Mouse (Mus musculus): ENCODE results near the gene Vmn1r74. TPM values are rescaled to one million over a fixed set of nuclear protein-coding genes. Genes with fewer than 3 reads are reported as not detected.
"Not testable (repeated sequence)": the region's sequence is repeated elsewhere in the genome, so short reads cannot be mapped to it uniquely, and the experiment has no call there.

Vmn1r74 gene
- not detected in 2 replicates for total RNA-seq (2015)
- not detected in 2 replicates for total RNA-seq (2017)

DNA sequence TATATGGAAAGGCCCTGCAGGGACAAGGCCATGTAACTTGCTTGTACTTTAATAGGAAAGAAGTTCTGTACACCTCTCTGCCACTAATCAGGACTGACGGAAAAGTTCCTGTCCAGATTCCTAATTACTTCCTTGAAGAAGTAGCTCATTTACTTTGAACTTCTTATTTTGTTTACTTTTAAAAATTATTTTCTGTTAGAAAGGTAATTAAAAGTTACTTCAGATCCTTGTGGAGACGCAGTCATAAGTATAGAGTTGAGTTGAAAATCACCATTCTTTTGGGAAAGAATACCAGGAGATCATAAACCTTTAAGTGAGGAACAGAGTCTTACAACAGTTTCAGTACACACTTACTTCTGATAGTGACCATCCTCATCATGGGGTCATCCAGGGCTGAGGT is at the start of gene Vmn1r74:
Gene Vmn1r74 (plus strand): TSS at position 301 of the 400 bp plus-strand sequence.
- ATAC-seq (replicated peaks; ENCODE audit: poor library complexity) = no peak

- ATAC-seq (replicated peaks; ENCODE audit: poor library complexity) = no peak
Observed at GRCm38 (mm10) chr7:11813751-11814150, 20.0 kb upstream of the Vmn1r74 start.

GRCm38 (mm10) chr7:11822166-11822565 is 11.6 kb upstream of the Vmn1r74 start:
- ATAC-seq (replicated peaks; ENCODE audit: poor library complexity) = no peak

DNA sequence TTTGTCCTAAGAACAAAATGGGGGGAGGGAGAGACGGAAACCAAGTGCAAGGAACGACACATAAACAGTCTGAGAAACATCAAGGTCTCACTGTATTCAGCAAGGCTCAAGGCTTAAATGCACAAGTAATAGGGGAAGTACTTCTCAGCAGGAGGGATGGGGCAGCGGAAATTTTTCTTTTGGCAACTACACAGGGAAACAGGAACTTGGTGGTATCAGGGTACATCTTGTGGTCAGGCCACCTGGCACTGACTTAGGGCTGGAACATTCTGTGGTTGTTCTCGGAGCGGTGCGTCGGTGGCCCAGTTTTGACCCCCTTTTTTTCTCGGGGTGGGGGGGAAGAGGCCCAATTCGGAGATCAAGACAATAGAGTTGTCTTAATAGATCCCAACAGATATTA is 10.5 kb upstream of the Vmn1r74 start:
- ATAC-seq (replicated peaks; ENCODE audit: poor library complexity) = not testable (repeated sequence)

DNA sequence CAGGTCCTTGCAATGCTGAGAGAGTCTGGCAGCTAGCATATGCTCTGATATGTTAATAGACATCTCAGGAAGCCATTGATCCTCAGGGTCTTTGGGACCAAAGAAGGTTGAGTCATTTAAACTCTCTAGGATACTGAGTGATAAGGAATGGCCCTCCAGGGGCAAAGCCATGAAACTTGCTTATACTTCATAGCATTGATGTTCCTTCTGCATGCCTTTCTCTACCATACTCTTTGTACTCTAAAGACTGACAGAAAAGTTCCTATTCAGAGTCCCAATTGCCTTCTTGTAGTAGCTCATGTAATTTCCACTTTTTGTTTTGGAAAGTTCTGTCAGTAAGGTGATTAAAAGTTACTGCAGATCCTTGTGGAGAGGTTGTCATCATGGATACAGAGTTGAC is 40.5 kb downstream of the Vmn1r74 start, which contains the start of gene Vmn1r75:
Gene Vmn1r75 (plus strand): TSS at position 301 of the 400 bp plus-strand sequence.
- no peak for ATAC-seq (replicated peaks; ENCODE audit: poor library complexity)

Other genes with a start within 250 kb of the Vmn1r74 start
- gene Zscan4-ps3, start 224.7 kb upstream of the Vmn1r74 start, total RNA-seq (2015) = not detected in 2 replicates
- gene Zscan4-ps3, start 224.7 kb upstream of the Vmn1r74 start, total RNA-seq (2017) = not detected in 2 replicates
- not detected in 2 replicates for gene Vmn1r72, start 153.8 kb upstream of the Vmn1r74 start, total RNA-seq (2015)
- not detected in 2 replicates for gene Vmn1r72, start 153.8 kb upstream of the Vmn1r74 start, total RNA-seq (2017)
- gene Vmn1r73, start 103.7 kb upstream of the Vmn1r74 start, total RNA-seq (2015) = not detected in 2 replicates
- gene Vmn1r73, start 103.7 kb upstream of the Vmn1r74 start, total RNA-seq (2017) = not detected in 2 replicates
- not detected in 2 replicates for gene Vmn1r75, start 40.6 kb downstream of the Vmn1r74 start, total RNA-seq (2015)
- gene Vmn1r75, start 40.6 kb downstream of the Vmn1r74 start, total RNA-seq (2017) = not detected in 2 replicates
- gene Vmn1r76, start 104.2 kb downstream of the Vmn1r74 start, total RNA-seq (2015) = not detected in 2 replicates
- gene Vmn1r76, start 104.2 kb downstream of the Vmn1r74 start, total RNA-seq (2017) = not detected in 2 replicates
- not detected in 2 replicates for gene Vmn1r77, start 202.8 kb downstream of the Vmn1r74 start, total RNA-seq (2015)
- not detected in 2 replicates for gene Vmn1r77, start 202.8 kb downstream of the Vmn1r74 start, total RNA-seq (2017)

Measured in megakaryocyte progenitor cell, adult 5-6 weeks (primary cell).